Mouse (Mus musculus) heart, adult 11 months (tissue): ENCODE results near the gene Tubal3.

ENCODE experiments used
- DNase-seq: peaks from one replicate; pipeline ENCODE4 v3.0.0; 2022

Gene Tubal3

DNA sequence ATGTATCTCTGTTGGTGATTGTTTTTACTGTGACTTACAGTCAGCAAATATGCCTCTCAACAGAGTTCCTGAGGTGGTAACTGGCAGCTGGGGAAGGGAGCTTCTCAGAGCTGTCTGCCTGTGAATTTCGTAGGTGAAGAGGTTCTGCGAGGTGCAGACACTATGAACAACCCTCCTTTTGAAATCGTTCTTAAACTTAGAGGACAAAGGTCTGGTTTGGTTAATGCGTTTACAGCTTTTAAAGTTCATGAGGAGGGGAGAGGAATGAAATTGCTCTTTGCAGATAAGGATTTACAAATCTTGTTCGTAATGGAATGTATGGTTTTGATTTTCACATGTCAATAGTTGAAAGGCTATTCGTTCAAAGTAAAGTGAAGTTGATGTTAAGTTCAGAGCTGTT lies 7.6 kb downstream of the Tubal3 start:
- no peak for DNase-seq

DNA sequence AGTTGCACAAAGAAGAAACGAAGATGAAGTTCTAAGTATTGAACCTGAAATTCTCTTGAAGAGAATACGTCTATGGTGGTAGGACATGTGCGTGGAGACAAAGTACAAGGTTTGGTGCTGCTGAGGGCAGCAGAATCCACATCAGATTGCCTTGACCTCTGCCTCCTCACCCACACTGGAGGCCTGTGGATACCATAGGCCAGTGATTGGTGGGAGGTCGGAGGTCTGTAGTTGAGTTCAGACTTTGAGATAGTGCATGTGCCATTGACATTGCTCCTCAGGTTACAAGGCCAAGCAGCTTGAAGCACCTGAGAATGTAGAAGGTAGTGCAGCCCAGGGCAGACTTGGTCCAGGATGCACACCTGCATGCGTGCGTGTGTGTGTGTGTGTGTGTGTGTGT lies 8.0 kb downstream of the Tubal3 start:
- DNase-seq = no peak

DNA sequence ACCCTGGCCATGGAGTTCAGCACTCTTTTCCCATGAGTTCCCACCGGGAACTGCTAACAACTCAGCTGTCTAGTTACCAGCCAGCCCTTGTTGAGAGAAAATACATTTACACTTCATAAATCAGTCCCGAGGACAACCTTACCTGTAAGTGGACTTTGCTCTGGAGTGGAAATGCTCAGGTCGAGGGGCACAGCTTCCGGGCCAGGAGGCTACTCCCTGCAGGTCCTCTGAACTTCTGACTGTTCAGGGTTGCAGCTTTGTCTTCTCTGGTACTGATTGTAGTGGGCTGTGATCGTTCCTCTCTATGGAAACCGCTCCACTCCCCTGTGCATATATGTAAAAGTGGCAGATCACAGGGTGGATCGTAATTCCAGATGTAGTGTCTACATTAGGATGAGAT lies 26.6 kb downstream of the Tubal3 start:
- DNase-seq = no peak

DNA sequence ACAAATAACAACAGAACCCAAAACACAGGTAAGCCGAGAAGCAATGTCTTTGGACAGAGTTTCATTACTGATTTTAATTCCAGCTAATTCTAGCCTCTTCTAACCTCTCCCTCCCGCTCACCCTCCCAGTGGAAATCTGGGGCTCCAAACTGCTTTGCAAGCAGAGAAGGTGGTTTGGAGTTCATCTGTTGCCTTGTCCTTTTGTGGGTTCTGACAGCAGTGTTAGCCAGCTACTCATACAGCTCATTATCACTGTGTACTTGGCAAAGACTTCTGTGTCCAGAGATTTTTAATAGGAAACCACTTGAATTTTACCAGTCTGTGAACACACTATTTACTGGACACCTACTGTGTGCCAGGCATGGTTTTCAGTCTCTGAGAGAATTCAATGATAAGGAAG lies 27.2 kb downstream of the Tubal3 start, which contains the start of gene Ucn3:
TSS of gene Ucn3 (minus strand) at position 101 of the 400 bp plus-strand sequence.
- no peak for DNase-seq

DNA sequence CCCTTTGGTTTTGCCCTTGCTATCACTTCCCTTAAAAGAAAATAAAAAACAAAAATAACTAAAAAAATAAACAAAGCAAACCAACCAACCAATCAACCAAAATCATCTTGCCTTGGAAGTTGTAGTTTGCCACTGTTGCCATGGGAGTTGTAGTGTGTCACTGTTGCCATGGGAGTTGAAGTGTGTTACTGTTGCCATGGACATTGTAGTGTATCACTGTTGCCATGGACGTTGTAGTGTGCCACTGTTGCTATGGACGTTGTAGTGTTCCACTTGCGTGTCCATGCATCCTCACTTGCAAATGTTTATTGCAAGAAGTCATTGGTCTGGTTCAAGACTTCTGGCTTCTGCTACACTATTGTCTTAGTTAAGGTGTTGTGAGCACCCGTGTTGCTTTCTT lies 29.2 kb downstream of the Tubal3 start:
- DNase-seq = no peak

DNA sequence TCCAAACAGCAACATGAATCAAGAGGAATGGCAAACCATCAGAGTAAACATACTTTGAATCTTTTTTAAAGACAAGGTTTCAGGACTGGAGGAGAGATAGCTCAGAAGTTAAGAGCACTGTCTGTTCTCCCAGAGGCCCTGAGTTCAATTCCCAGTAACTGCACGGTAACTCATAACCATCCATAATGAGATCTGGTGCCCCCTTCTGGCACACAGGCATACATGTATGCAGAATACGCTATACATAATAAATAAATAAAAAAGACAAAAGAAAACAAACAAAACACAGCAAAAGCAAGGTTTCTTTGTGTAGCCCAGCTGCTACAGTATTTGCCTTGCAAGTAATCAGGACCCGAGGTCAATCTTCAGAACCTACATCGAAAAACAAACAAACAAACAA lies 31.4 kb downstream of the Tubal3 start:
- no peak for DNase-seq

DNA sequence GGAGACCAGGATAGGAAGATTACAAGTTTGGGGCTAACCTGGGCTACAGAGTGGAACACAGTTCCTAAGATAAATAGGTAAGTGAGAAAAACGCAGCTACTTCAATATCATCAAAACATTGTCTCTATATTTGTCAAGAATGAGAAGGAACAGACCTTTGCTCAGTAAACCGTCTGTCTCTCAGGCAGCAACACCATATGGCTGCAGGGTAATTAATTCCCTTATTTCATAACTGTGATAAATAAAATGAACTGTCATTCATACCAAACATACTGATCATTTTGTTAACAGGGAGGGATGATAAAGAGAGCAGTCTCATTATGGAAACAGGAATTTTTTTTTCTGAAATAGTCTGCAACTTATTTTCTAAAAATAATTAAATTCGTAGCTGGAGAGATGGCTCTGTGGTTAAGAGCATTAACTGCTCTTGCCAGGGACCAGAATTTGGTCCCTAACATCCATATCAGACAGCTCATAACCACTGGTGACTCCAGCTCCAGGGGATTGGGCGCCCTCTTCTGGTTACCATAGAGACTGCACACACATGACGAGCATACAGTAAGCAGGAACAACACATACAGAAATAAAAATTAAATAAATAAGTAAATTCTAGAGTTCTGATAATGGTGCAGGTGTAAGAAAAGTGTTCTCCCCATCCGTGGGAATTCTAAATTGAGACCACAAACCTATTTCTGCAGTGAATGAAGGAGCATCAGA lies 33.3 kb downstream of the Tubal3 start:
- DNase-seq = no peak

DNA sequence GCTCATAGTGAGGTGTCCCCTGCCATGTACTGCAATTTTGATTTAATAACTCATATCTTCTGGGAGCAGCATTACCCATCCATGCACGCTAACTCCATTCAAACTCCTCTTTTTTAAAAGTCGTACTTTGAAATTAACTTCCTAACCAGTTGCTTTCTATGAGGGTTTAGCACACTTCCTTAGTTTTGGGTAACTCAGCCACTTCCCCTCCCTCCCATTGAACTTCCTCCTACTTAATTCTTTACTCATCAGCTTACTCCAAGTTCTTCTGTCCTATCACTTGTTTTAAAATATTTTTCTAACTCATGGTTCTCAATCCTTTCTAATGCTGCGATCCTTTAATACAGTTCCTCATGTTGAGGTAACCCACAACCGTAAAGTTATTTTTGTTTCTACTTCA lies 50.8 kb downstream of the Tubal3 start:
- no peak for DNase-seq
